Mouse (Mus musculus) stomach, postnatal 0 days (tissue): ENCODE measurements around the gene H2-DMa.

Experiments used
- CTCF ChIP-seq: IDR thresholded peaks from 2 replicates; pipeline ENCODE4 v1.5.1; 2016; ENCODE audit warnings: antibody characterized with exemption, low read depth, mild to moderate bottlenecking, moderate library complexity
- EP300 ChIP-seq: optimal IDR thresholded peaks from 2 replicates; pipeline ENCODE3; 2016; ENCODE audit warnings: antibody characterized with exemption

GRCm38 (mm10) chr17:34072091-34072490, 47.2 kb upstream of the H2-DMa start:
- TF ChIP-seq CTCF: no peak
- TF ChIP-seq EP300: no peak
